Mouse (Mus musculus) olfactory bulb, adult 2 months (tissue): ENCODE measurements around the gene Gja5.

Experiments used
- CTCF ChIP-seq: fragments of 200-500 bp; IDR thresholded peaks from 2 replicates; pipeline ENCODE4 v1.5.1; 2012; ENCODE audit warnings: low read depth, mild to moderate bottlenecking, low read length, moderate library complexity; ENCODE audit not compliant: insufficient read depth
- POLR2A ChIP-seq: fragments of 200-500 bp; IDR thresholded peaks from 2 replicates; pipeline ENCODE4 v1.6.1; 2012; ENCODE audit warnings: mild to moderate bottlenecking, low read depth, low read length, moderate library complexity; ENCODE audit not compliant: insufficient read depth

DNA sequence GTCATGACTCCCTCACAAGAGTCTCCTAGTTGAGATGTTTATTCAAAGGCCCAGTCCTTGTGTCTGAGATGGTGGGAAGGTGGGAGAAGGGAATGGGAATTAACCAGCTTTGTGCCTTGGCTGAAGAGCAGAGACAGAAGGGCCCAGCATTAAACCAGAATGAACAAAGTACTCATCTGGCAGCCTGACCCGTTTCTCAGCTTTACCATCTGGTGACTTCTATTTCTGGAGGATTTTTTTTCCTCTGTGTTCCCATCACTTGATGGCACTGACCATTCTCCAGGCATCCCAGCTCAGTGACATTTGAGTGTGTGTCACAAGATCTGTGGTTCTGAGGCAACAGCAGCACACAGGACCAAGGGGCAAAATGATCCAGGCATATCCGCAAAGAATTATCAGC is 78.2 kb downstream of the Gja5 start:
- TF ChIP-seq CTCF (no peak), POLR2A (no peak)
